Mouse (Mus musculus) gastrocnemius, postnatal 4 days (tissue): ENCODE results near the gene Col6a6. TPM values are rescaled to one million over a fixed set of nuclear protein-coding genes. Genes with fewer than 3 reads are reported as not detected.
"Not testable (repeated sequence)": the region's sequence is repeated elsewhere in the genome, so short reads cannot be mapped to it uniquely, and the experiment has no call there.

Source experiments
- DNase-seq, 2 experiments: peaks; one replicate each; pipeline ENCODE4 v3.0.0; 2021 to 2022; ENCODE audit warnings: low spot score in 2 of 2, mixed read lengths in 2 of 2
- total RNA-seq, 2 experiments: library from RNA; stranded (reverse); gene quantifications; 2 replicates each; pipeline ENCODE4 v1.2.3; 2021

Gene Col6a6
- total RNA-seq, 2 experiments from 2014 or later: 102 to 105 TPM

GRCm38 (mm10) chr9:105675941-105676340 is 152.0 kb downstream of the Col6a6 start:
- no peak for DNase-seq

GRCm38 (mm10) chr9:105672032-105672431 is 155.9 kb downstream of the Col6a6 start:
- no peak for DNase-seq

- no peak for DNase-seq
Observed at GRCm38 (mm10) chr9:105670916-105671315, 157.0 kb downstream of the Col6a6 start.

GRCm38 (mm10) chr9:105665269-105665668 is 162.7 kb downstream of the Col6a6 start:
- no peak for DNase-seq

GRCm38 (mm10) chr9:105659877-105660276 is 168.1 kb downstream of the Col6a6 start:
- DNase-seq: no peak

GRCm38 (mm10) chr9:105658216-105658615 is 169.7 kb downstream of the Col6a6 start:
- no peak for DNase-seq

- DNase-seq: no peak
Observed at GRCm38 (mm10) chr9:105656189-105656588, 171.8 kb downstream of the Col6a6 start.

- DNase-seq: peak; percentile 33 to 75
Observed at GRCm38 (mm10) chr9:105642460-105643371, 185.2 kb downstream of the Col6a6 start, which contains the start of gene Pik3r4. TSS of gene Pik3r4 (plus strand) at chr9:105642978.

- not testable (repeated sequence) for DNase-seq
Observed at GRCm38 (mm10) chr9:105641377-105641776, 186.6 kb downstream of the Col6a6 start.

Other genes starting within 250 kb of the Col6a6 start
- gene Pik3r4, start 185.2 kb downstream of the Col6a6 start, total RNA-seq: 10 to 100 TPM; 19.7 to 23.9 TPM
- 1 to 10 TPM; 2.2 to 2.8 TPM for gene Col6a5, start 132.5 kb upstream of the Col6a6 start, total RNA-seq